Mouse (Mus musculus): ENCODE measurements around the gene Slc25a1. TPM values are rescaled to one million over a fixed set of nuclear protein-coding genes. Genes with fewer than 3 reads are reported as not detected.
A peak's percentile ranks its signal among the peaks of the same experiment; 100 is the strongest.
"Not testable (repeated sequence)": the region's sequence is repeated elsewhere in the genome, so short reads cannot be mapped to it uniquely, and the experiment has no call there.

Gene Slc25a1
- total RNA-seq (2021): 10 to 100 TPM in 1 of 2 experiments, 1 to 10 TPM in 1; 9.9 to 11.5 TPM
- long read RNA-seq, experiment 1, transcript Slc25a1-201 (9 exons, 1,666 nt): major isoform, 13 of 19 reads
- long read RNA-seq, experiment 1, partial matches to known transcripts: 3 of 19 reads
- long read RNA-seq, experiment 1, other reads (novel, unspliced or antisense): 3 of 19 reads
- long read RNA-seq, experiment 2, transcript Slc25a1-201 (9 exons, 1,666 nt): major isoform, 16 of 19 reads
- long read RNA-seq, experiment 2, partial matches to known transcripts: 2 of 19 reads
- long read RNA-seq, experiment 2, other reads (novel, unspliced or antisense): 1 of 19 reads

DNA sequence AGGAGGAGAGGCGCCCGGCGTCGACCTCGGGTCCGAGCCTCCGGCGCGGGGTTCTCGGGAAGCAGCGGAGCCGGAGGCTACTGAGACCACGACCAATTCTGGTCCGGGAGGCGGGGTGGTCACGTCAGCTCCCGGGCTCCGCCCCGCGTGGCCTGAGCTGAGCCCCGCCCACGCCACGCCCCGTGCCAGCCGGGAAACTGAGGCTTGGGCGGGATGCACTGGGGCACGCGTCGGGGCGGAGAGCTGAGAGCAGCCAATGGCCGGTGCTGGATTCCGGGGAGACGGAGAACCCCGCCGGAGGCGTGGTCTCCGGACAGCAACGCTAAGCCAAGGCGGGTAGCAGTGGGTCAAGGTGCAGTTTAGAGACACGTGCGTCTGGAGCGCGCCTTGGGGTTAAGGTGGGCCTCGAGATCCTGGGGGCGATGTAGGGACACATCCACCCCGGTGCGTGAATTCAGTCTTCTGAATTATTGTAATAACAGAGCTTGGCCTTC lies at the start of gene Slc25a1:
Slc25a1 (minus strand) TSS at position 133 of the 494 bp plus-strand sequence.
- DNase-seq: peak; percentile 65

DNA sequence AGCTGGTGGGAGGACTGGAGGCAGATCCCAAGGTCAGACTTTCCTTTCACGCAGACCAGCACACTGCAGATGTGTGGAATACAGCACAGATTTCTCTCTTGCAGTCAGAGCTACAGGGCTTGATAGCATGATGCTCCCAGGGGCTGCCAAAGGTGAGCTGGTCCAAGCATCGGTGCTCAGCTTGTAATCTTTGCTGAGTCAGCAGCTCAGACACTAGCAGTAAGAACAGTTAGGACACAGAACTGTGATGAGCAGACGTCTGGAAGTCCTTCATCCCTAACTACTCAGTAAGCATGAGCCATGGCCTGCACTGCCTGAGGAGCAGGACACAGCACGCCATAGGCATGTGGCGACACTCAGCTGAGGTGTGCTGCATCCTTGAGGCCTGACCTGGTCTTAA lies 43.8 kb upstream of the Slc25a1 start:
- DNase-seq: no peak

DNA sequence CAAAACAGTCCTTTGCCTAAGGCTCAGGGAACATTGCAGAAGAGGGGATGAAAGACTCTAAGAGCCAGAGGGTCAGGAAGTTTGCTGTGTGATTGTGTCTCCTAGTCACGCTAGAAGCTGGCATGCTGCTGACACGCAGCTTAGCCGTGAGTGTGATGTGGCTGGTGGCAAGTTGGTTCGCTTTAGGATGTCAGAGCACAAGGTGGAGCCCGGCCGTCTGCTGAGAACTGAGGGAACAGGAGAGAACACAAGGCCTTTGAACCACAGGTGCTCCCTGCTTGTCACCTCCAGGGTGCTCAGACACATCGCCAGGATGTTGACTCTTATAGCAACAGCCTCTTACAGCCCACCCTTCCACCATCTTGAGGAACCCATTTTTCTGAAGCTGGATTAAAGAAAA lies 34.1 kb upstream of the Slc25a1 start:
- DNase-seq: no peak

DNA sequence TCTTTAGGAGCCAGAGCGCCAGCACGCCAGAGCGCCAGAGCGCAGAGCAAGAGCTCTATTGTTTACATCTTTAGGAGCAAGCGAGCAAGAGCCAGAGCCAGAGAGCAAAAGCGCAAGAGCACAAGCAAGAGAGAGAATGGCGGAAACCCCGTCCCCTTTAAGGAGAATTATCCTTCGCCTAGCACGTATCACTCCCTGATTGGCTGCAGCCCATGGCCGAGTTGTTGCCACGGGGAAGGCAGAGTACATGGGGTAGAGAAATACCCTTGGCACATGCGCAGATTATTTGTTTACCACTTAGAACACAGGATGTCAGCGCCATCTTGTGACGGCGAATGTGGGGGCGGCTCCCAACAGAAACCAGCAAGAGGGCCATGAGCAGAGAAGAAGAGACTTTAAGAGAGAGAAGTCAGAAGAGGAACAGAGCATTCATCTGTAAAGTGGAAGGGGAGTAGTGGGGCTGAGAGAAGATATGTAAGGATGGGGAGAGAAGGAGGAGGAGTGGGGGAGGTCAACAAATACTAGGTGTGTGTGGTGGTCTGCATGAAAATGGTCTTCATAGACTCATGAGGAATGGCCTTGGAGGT lies 28.1 kb upstream of the Slc25a1 start:
- not testable (repeated sequence) for DNase-seq

DNA sequence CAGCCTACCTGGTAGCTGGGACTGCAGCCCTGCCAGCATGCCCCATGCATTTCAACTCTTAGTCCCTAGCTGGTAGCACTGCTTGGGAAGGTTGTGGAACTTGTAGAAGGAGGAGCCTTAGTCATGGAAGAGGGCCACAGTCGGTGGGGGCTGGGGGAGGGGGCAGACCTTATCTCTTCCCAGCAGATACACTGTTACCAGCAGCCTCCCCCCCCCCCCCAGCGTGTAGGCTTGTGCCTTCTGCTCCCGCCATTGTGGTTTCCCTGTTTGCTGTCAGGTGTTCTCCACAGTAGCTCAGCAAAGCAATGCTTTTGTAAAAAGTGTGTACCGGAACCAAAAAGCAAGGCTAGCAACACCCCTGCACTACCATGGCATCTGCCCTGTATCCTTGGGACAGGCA lies 23.6 kb upstream of the Slc25a1 start:
- DNase-seq: no peak

DNA sequence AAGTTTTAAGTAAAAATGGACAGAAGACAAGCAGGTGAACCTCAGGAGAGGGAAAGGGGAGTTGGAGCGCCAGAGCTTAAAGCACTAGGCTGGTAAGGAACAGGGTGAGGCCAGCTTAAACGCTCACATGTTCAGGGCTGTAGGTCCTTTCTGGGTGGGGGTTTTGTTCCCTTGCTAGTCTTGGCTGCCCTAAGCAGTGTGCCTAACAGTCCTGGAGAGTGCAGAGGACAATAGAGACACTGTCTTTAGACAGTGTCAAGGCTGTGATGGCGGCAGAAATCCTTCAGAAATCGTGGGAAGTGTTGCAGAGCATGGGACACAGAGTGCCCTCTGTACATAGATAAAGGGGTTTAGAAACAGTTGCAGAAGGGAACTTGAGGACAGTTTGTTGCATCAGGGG lies 22.0 kb upstream of the Slc25a1 start:
- DNase-seq: no peak

DNA sequence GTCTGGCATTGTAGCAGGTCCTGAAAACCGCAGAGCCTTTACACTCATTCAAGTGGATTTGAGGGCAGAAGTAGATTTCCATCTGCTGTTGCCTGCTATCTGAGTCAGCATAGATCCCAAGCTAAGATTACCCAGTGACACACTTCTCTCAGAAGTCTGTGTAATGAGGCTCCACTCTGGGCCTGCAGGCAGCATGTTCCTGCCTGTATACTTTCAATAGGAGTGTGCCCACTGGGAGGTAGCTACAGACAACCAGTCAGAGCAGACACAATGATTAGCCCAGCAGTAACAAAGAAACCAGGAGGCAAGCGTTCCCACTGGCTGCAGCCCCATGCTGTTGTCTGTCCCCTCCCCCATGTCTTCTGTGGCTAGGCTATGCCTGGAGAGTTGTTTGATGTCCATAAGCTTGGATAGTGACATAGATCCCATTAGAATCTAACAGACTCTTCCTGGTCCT lies 21.4 kb upstream of the Slc25a1 start:
- DNase-seq: no peak

DNA sequence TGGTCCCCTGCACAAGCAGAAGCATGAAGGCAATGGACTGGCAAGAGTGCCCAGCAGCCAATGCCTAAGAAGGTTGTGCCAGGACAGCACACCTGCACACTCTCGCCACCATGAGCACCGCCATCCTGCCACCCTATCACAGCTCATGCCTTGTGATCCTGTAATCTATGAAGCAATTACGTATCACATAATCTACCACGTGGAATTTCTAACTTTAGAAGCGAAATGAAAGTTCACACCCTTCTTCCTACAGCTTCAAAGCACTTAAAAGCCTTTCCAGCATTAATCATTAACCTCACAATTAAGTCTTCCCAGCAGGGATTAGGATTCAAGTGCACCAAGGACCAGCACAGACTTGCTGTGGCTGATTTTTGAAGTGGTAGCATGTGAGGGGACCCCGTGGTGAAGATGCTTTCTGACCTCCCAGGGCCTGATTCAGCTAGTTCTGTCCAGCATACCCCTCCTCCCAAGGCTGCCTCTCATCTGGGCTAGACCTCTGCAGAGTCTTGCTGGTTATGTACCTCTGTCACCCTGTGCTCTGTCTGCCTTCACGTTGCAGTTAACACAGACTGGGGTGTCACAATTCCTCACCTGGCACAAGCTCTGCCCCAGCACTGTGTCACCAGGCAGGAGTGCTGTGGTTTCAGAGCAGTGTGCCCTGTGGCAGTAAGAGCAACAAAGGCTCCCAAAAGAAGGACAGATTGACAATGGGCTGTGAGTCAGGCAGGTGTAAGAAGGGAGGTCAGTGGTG lies 17.2 kb upstream of the Slc25a1 start:
- DNase-seq: no peak

DNA sequence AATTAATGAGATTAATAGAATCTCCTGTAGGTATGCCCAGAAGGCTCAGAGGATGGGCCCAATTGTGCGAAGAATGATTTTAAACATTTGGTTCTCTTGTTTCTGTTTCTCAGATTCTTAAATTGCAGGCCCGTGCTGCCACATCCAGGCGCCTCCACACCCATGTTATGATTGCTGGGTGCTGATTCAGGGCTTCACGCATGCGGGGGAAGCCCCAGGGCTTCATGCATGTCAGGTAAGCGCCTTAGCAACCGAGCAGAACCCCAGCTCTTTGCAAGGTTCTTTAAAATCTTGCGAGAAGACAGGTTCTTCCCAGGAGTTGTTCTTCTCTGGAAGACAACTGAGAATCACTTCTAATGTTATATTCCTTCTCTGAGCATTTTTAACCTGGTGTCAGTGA lies 15.4 kb upstream of the Slc25a1 start:
- DNase-seq: no peak

DNA sequence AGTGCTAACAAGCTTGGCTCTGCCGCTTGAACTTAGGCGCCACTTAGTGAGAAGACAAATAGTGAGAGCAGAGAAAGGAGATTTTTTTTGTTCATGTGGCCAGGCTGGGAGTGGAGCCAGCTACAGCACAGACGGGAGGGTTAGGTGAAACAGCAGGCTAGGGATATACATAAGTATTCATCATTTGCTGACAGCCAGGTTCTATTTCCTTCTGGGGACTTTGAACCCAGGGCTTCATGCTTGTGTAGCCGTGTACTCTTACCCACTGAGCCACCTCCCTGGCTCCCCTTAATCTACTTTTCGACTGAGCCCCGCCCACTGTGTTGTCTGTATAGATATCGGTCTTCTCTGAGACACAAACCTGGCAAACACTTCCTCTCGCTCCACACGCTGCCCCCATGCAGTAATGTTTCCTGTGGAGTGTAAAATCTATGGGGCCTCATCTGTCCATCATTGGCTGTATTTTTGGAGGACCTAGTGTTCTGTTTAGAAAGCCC lies 11.3 kb upstream of the Slc25a1 start:
- no peak for DNase-seq

DNA sequence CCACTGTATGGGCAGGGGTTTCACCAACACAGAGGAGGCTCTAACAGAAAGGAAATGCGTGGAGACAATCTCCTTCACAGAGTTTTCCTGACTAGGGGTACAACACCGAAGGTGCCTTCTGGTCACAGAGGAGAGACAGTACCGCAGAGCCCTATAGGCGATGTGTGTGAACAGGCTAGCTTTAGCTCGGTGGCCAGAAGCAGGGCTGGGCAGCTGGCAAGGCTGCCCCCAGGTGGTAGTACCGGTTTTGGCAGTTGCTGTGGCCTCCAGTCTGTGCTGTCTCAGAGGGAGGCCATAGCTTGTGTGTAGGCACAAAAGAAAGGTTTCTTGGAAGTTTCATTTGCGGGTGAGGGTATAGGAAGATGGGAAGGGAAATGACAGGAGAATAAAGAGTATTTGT lies 10.8 kb upstream of the Slc25a1 start:
- no peak for DNase-seq

DNA sequence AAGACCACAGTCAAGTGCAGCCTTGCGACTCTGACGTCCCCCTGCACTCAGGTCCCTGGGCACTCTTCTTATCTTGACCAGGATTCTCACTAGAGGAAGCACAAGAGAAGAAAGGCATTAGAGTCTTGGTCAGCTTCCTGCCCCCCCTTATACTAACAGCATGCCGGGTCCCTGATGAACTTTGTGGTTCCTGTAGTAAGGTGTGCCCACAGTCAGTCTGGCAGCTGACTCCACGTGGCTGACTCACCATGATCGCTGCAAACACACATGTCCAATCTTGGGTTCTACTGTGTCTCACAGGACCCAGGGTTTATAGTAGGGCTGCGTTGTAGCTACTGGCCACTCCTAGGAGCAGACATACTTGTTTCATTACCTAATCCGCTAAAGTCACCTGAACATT lies 10.2 kb upstream of the Slc25a1 start:
- DNase-seq: no peak

DNA sequence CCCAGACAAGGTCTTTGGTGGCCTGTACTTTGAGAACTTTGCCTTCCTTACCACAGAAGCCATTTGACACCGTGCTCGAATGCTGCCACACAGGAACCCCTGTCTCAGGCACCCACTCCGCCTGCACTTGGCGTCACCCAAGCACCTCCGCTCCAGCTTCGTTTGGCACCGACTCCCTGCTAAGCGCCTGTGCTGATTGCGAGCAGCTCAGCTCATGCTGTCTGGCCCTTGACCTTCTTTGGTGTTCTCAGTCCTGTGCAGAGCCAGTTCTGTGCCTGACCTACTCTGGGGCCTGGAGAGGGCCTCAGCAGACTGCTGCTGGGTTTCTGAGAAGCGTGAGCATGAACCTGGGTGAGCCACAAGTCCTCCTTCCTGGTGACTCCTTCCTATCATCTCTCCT lies 8.8 kb upstream of the Slc25a1 start:
- DNase-seq: no peak

DNA sequence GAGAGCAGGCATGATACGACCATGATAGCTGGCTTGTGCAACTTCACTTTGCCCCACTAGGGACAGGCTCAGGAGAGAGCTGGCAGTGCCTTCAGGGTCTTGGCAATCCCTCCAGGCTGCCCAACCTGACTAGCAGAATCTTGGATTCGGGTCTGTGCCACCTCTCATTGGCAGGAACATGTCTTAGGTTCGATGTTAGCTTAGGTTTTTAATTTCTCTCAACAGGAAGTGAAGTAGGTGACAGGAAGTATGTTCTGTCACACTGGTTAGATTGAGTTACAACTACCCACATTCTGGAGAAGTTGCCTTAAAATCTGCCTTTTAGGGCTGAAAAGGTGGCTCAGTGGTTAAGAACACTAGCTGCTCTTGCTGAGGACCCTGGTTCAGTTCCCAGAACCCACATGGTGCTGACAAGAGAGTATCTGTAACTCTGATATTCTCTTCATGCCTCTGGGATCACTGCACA lies 6.5 kb upstream of the Slc25a1 start:
- no peak for DNase-seq

DNA sequence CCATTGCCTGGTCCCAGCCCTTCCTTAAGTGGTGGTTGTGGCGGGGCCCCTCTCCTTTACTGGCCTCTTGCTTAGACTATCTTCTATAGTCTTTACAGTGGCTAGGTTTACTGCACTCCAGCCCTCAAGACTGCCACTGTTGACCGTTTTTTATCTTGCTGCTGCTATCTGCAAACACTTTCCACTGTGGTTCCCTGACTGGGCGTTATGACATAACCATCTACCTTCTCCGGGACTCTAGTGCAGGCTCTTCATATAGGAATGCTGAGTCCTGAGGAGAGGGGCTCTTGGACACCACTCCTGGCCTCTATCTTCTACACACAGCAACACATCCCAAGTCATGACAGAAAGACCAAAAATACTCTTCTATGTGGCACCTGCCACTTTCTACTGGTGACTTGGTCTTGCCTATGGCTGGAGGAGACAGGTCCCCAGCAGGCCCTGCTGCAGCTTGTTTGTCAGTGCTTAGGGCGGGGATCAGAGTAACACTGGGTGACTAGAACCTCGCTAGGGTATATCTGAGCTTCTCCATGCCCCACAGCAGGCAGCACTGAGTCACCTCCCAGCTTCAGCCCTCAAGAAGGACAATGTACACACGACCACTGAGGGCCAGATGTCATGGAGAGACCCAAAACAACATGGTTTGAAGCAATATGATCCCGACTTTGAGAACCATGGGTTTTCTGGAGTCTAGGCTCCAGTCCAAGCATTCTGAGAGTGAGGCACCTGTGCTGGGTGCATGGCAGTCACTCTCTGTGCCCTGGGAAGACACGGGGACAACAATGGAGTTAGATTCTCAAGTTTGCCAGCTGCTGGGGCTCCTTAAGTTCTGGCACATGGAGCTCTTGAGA lies 5.8 kb upstream of the Slc25a1 start:
- no peak for DNase-seq

DNA sequence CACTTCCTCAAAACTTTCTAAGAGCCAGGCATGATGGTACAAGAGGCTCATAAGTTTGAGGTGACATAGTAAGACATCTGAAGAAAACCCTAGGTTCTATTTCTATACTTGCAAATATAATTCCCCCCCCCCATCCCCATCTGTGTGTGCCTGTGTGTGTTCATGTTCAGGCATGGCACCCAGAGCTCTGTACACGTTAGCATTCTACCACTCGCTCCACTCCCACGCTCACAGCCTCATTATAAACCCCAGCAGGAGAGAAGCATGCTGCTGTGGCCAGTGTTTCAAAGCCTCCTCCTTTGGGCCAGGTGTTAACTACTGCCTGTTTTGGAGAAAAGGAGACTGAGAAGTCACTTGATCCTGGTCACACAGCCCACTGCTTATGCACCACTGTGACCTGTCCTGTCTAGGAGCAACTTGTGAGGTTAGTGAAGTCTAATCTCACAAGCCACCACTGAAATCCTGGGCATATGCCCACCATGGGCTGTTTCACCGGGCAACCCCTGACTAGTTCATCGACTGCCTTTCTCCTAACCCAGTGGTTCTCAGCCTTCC lies 4.0 kb upstream of the Slc25a1 start:
- no peak for DNase-seq

DNA sequence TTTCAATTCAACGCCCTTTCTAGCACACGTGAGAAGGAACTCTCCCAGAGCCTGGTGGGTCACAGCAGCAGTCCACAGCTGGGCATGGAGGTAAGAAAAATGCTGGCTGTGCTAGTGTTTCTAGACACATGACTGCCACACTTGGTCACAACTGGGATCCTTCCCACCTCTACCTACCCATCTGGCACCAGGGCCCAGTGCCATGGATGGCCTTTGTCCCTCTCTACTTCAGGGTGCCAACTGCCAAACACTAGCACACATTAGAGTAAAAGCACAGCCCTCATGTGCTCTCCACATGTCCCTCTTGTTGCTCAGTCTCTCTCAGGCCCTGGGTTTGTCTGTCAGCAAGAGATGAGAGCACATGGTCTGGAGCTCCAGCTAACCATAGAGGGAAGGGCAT lies 1.6 kb upstream of the Slc25a1 start:
- DNase-seq: no peak

DNA sequence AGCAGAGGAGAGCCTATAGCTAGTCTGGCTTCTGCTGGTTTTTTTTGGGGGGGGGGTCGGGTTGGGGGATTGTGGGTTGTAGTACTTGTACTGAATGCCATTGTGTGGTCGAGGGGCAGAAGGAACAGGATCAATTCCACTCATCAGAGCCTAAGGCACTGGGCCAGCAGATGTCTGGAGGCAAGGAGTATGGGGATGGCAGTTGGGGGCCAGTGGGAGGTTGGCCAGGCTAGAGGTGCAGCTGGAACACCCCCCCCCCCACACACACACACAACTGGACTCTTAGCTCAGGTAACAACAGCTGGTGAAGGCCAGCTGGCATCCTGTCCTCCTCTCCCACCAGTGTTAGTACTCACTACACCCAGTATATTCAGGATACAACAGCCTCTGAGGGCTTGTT lies 1.2 kb upstream of the Slc25a1 start:
- no peak for DNase-seq

DNA sequence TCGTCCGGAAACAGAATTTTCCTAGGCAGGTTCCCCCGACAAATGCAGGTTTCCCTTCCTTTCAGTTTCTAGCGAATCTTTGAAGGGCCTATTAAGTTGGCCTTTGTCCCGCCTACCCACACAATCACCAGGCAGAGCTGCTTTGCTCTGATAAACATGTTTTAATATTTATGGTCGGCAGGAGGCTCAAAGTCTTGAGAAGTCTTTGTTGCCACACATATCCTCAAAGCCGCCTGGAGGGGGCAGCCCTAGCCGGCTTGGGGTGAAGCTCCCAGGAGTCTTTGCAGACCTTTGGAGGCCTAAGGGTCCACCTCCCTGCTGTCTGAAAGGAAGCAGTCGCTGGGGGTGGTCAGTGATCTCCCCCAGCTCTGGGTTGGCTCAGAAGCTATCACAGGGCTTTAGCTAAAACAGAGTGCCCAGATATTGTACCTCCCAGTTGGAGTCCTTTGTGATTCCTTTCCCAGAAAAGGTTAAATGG lies 647 bp upstream of the Slc25a1 start:
- DNase-seq: peak; percentile 60

DNA sequence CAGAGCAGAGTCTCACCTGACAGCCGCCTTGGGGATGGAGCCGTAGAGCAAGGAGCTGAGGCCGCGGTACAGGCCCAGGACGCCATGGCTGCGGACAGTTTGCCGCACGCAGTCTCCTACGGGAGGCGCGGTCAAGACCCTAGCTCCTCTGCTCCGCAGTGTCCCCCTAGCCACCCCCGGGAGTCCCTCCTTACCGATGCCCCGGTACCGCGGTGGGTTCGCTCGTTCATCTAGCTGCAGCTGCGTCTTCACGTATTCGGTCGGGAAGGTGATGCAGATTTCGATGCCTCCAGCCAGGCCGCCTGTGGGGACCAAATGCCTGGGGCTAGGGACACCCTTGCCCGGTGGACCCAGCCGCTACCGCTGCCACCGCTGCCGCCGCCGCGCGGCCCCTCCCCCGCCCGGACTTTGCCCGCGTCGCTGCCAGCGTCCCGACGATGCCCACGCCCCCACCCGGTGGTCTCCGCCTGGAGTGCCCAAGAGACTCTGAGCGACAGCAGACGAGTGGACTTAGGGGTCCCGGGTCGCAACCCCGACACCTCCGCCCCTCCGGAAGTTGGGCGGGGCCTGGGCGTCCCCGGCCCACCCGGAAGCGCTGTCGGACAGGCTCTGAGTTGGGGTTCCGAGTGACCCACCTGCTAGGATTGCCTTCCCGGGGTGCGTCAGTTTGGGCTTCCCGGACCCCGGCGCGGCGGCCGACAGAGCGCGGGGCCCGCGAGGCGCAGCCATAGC lies 502 bp downstream of the Slc25a1 start:
- DNase-seq: peak; percentile 37

DNA sequence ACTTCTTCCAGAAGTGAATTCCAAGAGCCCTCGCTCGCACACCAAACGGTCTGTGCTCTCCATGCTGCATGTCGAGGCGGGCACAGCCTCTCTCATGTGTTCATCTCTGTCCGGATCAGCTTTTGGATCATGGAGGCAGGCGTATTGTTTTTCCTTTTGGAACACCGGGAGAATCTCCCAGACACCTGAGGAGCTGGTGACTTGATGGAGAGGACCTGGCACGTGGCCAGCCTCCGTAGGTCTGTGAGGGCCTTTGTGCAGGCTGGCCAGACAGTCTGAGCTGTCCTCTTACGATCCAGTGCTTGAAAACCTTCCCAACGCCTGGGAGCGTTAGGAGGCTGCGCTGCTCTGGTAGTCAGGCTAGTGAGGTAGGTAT lies 5.9 kb downstream of the Slc25a1 start:
- no peak for DNase-seq
